Mouse (Mus musculus) CD4-positive, CD25-positive, alpha-beta regulatory T cell, adult 9 weeks (primary cell): ENCODE data around the gene Gdpgp1. TPM values are rescaled to one million over a fixed set of nuclear protein-coding genes. Genes with fewer than 3 reads are reported as not detected.

Source experiments
- polyA plus RNA-seq: library from polyadenylated mRNA; unstranded; fragments of 100-300 nt; shearing (Covaris generic); gene quantifications from one replicate; pipeline ENCODE4 v1.2.1, GENCODE M21; 2017

The Gdpgp1 gene
- 13.9 TPM for polyA plus RNA-seq

GRCm38 (mm10) chr7:80232489-80233029 lies at the start of gene Gdpgp1, which contains the start of gene Cib1:
TSS of gene Gdpgp1 (plus strand) at chr7:80232865.
TSS of gene Cib1 (minus strand) at chr7:80232813.

GRCm38 (mm10) chr7:80186531-80187296 lies 46.0 kb upstream of the Gdpgp1 start, which contains the start of gene Sema4b:
TSS of gene Sema4b (plus strand) at chr7:80186841.

GRCm38 (mm10) chr7:80246148-80246721 lies 13.6 kb downstream of the Gdpgp1 start, which contains the start of gene Ttll13:
TSS of gene Ttll13 (plus strand) at chr7:80246376.

GRCm38 (mm10) chr7:80260625-80261371 lies 28.1 kb downstream of the Gdpgp1 start, which contains the start of gene Ngrn:
TSS of gene Ngrn (plus strand) at chr7:80261215.

GRCm38 (mm10) chr7:80268897-80269750 lies 36.5 kb downstream of the Gdpgp1 start, which contains the start of gene Vps33b:
TSS of gene Vps33b (plus strand) at chr7:80269649.

Other genes starting within 250 kb of the Gdpgp1 start
- gene Zfp710, start 208.1 kb upstream of the Gdpgp1 start, polyA plus RNA-seq, result 3.2 TPM
- gene Idh2, start 117.5 kb upstream of the Gdpgp1 start, polyA plus RNA-seq, result 34.3 TPM
- gene Sema4b, start 46.0 kb upstream of the Gdpgp1 start, polyA plus RNA-seq, result 6.1 TPM
- gene Cib1, start 52 bp upstream of the Gdpgp1 start, polyA plus RNA-seq, result 187 TPM
- gene Ttll13, start 13.5 kb downstream of the Gdpgp1 start, polyA plus RNA-seq, result 0.46 TPM
- 63.3 TPM for gene Ngrn, start 28.4 kb downstream of the Gdpgp1 start, polyA plus RNA-seq
- 54.3 TPM for gene Vps33b, start 36.8 kb downstream of the Gdpgp1 start, polyA plus RNA-seq
- 11.8 TPM for gene Prc1, start 61.6 kb downstream of the Gdpgp1 start, polyA plus RNA-seq
- 32.3 TPM for gene Rccd1, start 91.6 kb downstream of the Gdpgp1 start, polyA plus RNA-seq
- 93.4 TPM for gene Unc45a, start 108.1 kb downstream of the Gdpgp1 start, polyA plus RNA-seq
- 13.1 TPM for gene Hddc3, start 110.2 kb downstream of the Gdpgp1 start, polyA plus RNA-seq
- 12.3 TPM for gene Man2a2, start 138.5 kb downstream of the Gdpgp1 start, polyA plus RNA-seq
- gene Fes, start 155.1 kb downstream of the Gdpgp1 start, polyA plus RNA-seq, result 2.1 TPM
- 3.7 TPM for gene Furin, start 172.6 kb downstream of the Gdpgp1 start, polyA plus RNA-seq